Mouse (Mus musculus): Measurements from ENCODE around the gene Ccdc85c.

DNA sequence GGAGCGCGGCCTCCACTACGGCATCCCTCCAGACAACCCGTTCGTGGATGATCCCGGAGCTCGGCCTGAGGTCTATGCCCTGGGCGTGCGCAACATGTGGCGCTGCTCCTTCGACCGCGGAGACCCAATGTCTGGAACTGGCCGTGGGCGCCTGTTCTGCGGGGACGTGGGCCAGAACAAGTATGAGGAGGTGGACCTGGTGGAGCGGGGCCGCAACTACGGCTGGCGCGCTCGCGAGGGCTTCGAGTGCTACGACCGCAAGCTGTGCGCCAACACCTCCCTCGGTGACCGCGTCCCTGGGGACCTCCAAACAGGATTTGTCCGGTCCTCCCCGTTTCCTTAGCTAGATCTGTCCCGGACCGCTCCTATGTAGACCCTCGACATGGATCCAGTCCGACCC lies 43.3 kb upstream of the Ccdc85c start:
- TF ChIP-seq CTCF (IDR thresholded peaks at IDR 0.05; ENCODE audit: extremely low read depth, insufficient read depth, insufficient read length, insufficient replicate concordance), result no peak
- TF ChIP-seq POLR2A (IDR thresholded peaks at IDR 0.05; ENCODE audit: low read depth, low read length), result no peak
